Mouse (Mus musculus) erythroblast, embryonic 14.5 days (primary cell): Measurements from ENCODE around the gene H2-Eb1.

Source experiments
- GATA1 ChIP-seq: IDR thresholded peaks from 2 replicates; pipeline ENCODE4 v1.6.1; 2012; ENCODE audit warnings: low read length, inconsistent platforms, mixed read lengths
- TAL1 ChIP-seq: IDR thresholded peaks from 3 replicates; pipeline ENCODE4 v1.6.1; 2012; ENCODE audit warnings: low read length, inconsistent platforms, mixed read lengths

DNA sequence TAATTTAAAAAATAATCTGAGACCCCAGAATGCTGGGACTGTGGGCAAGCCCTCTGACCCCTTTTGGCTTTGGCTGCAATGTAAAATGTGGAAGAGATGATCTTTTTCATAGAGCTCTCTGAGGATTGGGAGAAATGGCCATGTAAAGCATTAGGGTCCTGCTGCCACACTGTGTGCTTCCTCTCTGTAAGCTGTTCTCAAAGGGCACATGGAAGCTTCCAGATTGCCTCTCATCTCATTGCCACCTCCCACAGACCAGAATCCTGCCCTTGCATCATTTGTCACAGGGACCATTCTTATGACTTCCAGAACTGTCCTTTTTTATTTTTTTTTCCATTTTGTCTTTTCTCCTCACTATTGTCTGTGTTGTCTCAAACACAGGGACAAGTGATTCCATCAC lies 1.5 kb downstream of the H2-Eb1 start:
- TF ChIP-seq GATA1 (no peak), TAL1 (no peak)
